Mouse (Mus musculus): Measurements from ENCODE around the gene Qrich2. TPM values are rescaled to one million over a fixed set of nuclear protein-coding genes. Genes with fewer than 3 reads are reported as not detected.

The Qrich2 gene
- polyA plus RNA-seq, 1 experiment from 2014 or later: 0.14 TPM

DNA sequence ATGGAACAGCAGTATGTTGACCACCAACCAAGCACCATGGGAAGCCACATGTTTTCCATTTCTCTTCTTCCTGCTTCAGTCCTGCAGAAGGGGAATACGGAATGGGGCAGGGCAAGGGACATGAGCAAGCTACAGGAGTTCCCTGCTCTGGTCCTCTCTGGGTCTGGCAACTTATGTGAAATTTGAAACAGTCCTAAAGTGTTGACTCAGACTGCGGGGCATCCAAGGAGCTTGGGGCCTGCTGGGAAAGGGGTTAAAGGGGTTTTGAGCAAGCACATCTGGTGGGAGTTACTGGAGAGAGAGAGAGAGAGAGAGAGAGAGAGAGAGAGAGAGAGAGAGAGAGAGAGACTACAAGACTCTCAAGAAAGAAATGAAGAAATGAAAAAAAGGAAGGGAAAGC is 42.6 kb upstream of the Qrich2 start:
- no peaks in the 10 kb centered on the region for H3K9me3 ChIP-seq (ENCODE audit: control insufficient read depth)
- no peaks in the 10 kb centered on the region for H3K4me1 ChIP-seq (replicated peaks; ENCODE audit: control insufficient read depth, insufficient read depth, low read length)
- no peaks in the 10 kb centered on the region for H3K27me3 ChIP-seq (replicated peaks; ENCODE audit: control insufficient read depth, insufficient read depth, low read length)
- H3K27ac ChIP-seq (ENCODE audit: low read depth, low read length): no peak overlapping the region
- ATAC-seq: no peak
- 50% methylated on average over 2 of the region's 2 CpGs for WGBS
- H3K4me2 ChIP-seq (replicated peaks; ENCODE audit: low read depth): no peak overlapping the region
- H3K36me3 ChIP-seq (ENCODE audit: control insufficient read depth, insufficient read depth): no peaks in the 10 kb centered on the region
- TF ChIP-seq CTCF (IDR thresholded peaks at IDR 0.05; ENCODE audit: low read depth): no peak
- no peak overlapping the region for H3K9ac ChIP-seq (ENCODE audit: low read depth, low read length)
- H3K4me3 ChIP-seq (ENCODE audit: low read depth, low read length): no peak overlapping the region

GRCm38 (mm10) chr11:116506151-116506875 is 40.3 kb upstream of the Qrich2 start:
- ATAC-seq: no peak
- no peak overlapping the region for H3K4me3 ChIP-seq (ENCODE audit: low read depth, low read length)
- no peaks in the 10 kb centered on the region for H3K4me1 ChIP-seq (replicated peaks; ENCODE audit: control insufficient read depth, insufficient read depth, low read length)
- H3K27me3 ChIP-seq (replicated peaks; ENCODE audit: control insufficient read depth, insufficient read depth, low read length): no peaks in the 10 kb centered on the region
- H3K4me2 ChIP-seq (replicated peaks; ENCODE audit: low read depth): no peak overlapping the region
- WGBS: 72% methylated on average over 17 of the region's 17 CpGs
- no peak overlapping the region for H3K27ac ChIP-seq (ENCODE audit: low read depth, low read length)
- no peak for TF ChIP-seq CTCF (IDR thresholded peaks at IDR 0.05; ENCODE audit: low read depth)
- H3K36me3 ChIP-seq (ENCODE audit: control insufficient read depth, insufficient read depth): no peaks in the 10 kb centered on the region
- no peaks in the 10 kb centered on the region for H3K9me3 ChIP-seq (ENCODE audit: control insufficient read depth)
- H3K9ac ChIP-seq (ENCODE audit: low read depth, low read length): no peak overlapping the region

GRCm38 (mm10) chr11:116505573-116505972 is 39.5 kb upstream of the Qrich2 start:
- no peaks in the 10 kb centered on the region for H3K27me3 ChIP-seq (replicated peaks; ENCODE audit: control insufficient read depth, insufficient read depth, low read length)
- H3K4me2 ChIP-seq (replicated peaks; ENCODE audit: low read depth): no peak overlapping the region
- H3K27ac ChIP-seq (ENCODE audit: low read depth, low read length): no peak overlapping the region
- no peak overlapping the region for H3K4me3 ChIP-seq (ENCODE audit: low read depth, low read length)
- H3K36me3 ChIP-seq (ENCODE audit: control insufficient read depth, insufficient read depth): no peaks in the 10 kb centered on the region
- H3K4me1 ChIP-seq (replicated peaks; ENCODE audit: control insufficient read depth, insufficient read depth, low read length): no peaks in the 10 kb centered on the region
- no peaks in the 10 kb centered on the region for H3K9me3 ChIP-seq (ENCODE audit: control insufficient read depth)
- TF ChIP-seq CTCF (IDR thresholded peaks at IDR 0.05; ENCODE audit: low read depth): no peak
- ATAC-seq: no peak
- 75% methylated on average over 5 of the region's 5 CpGs for WGBS
- no peak overlapping the region for H3K9ac ChIP-seq (ENCODE audit: low read depth, low read length)

DNA sequence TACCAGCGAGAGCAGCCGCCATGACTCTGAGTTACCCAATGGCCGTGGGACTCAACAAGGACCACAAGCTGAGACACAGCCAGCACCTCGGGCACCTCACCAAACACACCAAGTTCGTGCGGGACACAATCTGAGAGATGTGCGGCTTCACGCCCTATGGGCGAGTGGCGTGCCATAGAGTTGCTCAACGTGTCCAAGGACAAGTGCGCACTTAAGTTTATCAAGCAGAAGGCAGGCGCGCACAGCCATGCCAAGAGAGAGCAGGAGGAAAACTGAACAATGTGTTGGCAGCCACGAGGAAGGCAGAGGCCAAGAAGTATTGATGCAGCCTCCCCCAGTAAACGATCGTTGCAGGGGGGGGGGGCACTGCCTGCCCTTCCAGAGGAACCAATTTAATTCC is 38.5 kb upstream of the Qrich2 start:
- H3K4me1 ChIP-seq (replicated peaks; ENCODE audit: control insufficient read depth, insufficient read depth, low read length): no peaks in the 10 kb centered on the region
- H3K9ac ChIP-seq (ENCODE audit: low read depth, low read length): no peak overlapping the region
- no peak overlapping the region for H3K4me2 ChIP-seq (replicated peaks; ENCODE audit: low read depth)
- no peaks in the 10 kb centered on the region for H3K36me3 ChIP-seq (ENCODE audit: control insufficient read depth, insufficient read depth)
- WGBS: 88% methylated on average over 17 of the region's 17 CpGs
- H3K9me3 ChIP-seq (ENCODE audit: control insufficient read depth): no peaks in the 10 kb centered on the region
- no peak overlapping the region for H3K4me3 ChIP-seq (ENCODE audit: low read depth, low read length)
- ATAC-seq: no peak
- H3K27me3 ChIP-seq (replicated peaks; ENCODE audit: control insufficient read depth, insufficient read depth, low read length): no peaks in the 10 kb centered on the region
- no peak overlapping the region for H3K27ac ChIP-seq (ENCODE audit: low read depth, low read length)
- TF ChIP-seq CTCF (IDR thresholded peaks at IDR 0.05; ENCODE audit: low read depth): no peak

- no peak overlapping the region for H3K4me3 ChIP-seq (ENCODE audit: low read depth, low read length)
- H3K9me3 ChIP-seq (ENCODE audit: control insufficient read depth): no peaks in the 10 kb centered on the region
- no peak overlapping the region for H3K4me2 ChIP-seq (replicated peaks; ENCODE audit: low read depth)
- ATAC-seq: peak; percentile 24; the same call in 1 of the 2 replicates
- H3K9ac ChIP-seq (ENCODE audit: low read depth, low read length): no peak overlapping the region
- 24% methylated on average over 7 of the region's 7 CpGs for WGBS
- no peak overlapping the region for H3K27ac ChIP-seq (ENCODE audit: low read depth, low read length)
- peak; percentile 75 for TF ChIP-seq CTCF (IDR thresholded peaks at IDR 0.05; ENCODE audit: low read depth)
- H3K36me3 ChIP-seq (ENCODE audit: control insufficient read depth, insufficient read depth): no peaks in the 10 kb centered on the region
- no peaks in the 10 kb centered on the region for H3K4me1 ChIP-seq (replicated peaks; ENCODE audit: control insufficient read depth, insufficient read depth, low read length)
- H3K27me3 ChIP-seq (replicated peaks; ENCODE audit: control insufficient read depth, insufficient read depth, low read length): no peaks in the 10 kb centered on the region
These were observed 35.1 kb upstream of the Qrich2 start for GRCm38 (mm10) chr11:116501005-116501746.

DNA sequence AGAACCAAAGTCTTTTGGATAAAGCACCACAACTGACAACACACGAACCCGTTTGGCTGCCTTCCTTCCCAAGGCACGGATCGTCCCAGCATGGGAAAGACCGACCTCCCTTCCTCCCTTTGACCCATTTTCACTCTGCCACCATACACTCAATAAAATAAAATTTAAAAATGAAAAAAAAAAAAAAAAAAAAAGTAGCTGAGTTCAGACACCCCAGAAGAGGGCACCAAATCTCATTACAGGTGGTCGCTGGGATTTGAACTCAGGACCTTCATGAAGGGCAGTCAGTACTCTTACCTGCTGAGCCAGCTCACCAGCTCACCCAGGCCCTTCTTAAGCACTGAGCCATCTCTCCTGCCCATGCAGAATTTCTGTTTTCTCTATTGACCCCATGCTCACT is 33.0 kb upstream of the Qrich2 start:
- Histone ChIP-seq H3K4me2 (replicated peaks; ENCODE audit: low read depth) (peak overlapping the region; percentile 58), H3K27ac (ENCODE audit: low read depth, low read length) (no peak overlapping the region), H3K4me1 (replicated peaks; ENCODE audit: control insufficient read depth, insufficient read depth, low read length) (no peaks in the 10 kb centered on the region), H3K9ac (ENCODE audit: low read depth, low read length) (no peak overlapping the region), H3K4me3 (ENCODE audit: low read depth, low read length) (no peak overlapping the region), H3K36me3 (ENCODE audit: control insufficient read depth, insufficient read depth) (no peaks in the 10 kb centered on the region), H3K27me3 (replicated peaks; ENCODE audit: control insufficient read depth, insufficient read depth, low read length) (no peaks in the 10 kb centered on the region), H3K9me3 (ENCODE audit: control insufficient read depth) (no peaks in the 10 kb centered on the region)
- 53% methylated on average over 6 of the region's 6 CpGs for WGBS
- TF ChIP-seq CTCF (IDR thresholded peaks at IDR 0.05; ENCODE audit: low read depth): no peak
- no peak for ATAC-seq
